Mouse (Mus musculus) embryonic facial prominence, embryonic 15.5 days (tissue): ENCODE measurements around the gene Tmem95. TPM values are rescaled to one million over a fixed set of nuclear protein-coding genes. Genes with fewer than 3 reads are reported as not detected.

Source experiments
- ATAC-seq: fragments of 200-750 bp; cut with Nextera tagmentation; 2 replicates; pipeline ENCODE4 v1.8.0; 2017; ENCODE audit warnings: low read depth, moderate TSS enrichment; ENCODE audit not compliant: insufficient number of reproducible peaks, low FRiP score, low TSS enrichment
- H3K27ac ChIP-seq: fragments of 300-500 bp; sonication (generic); replicated peaks from 2 replicates; pipeline ENCODE4 v1.5.1; 2015; ENCODE audit warnings: mild to moderate bottlenecking, inconsistent platforms
- H3K27me3 ChIP-seq: fragments of 300-500 bp; sonication (generic); 2 replicates; pipeline ENCODE4 v1.6.1; 2015; ENCODE audit warnings: inconsistent platforms
- H3K36me3 ChIP-seq: fragments of 300-500 bp; sonication (generic); 2 replicates; pipeline ENCODE4 v1.6.1; 2015; ENCODE audit warnings: mild to moderate bottlenecking, inconsistent platforms
- H3K4me1 ChIP-seq: fragments of 300-500 bp; sonication (generic); 2 replicates; pipeline ENCODE4 v1.6.1; 2015; ENCODE audit warnings: inconsistent platforms
- H3K4me2 ChIP-seq: fragments of 300-500 bp; sonication (generic); replicated peaks from 2 replicates; pipeline ENCODE4 v1.6.1; 2015; ENCODE audit warnings: mild to moderate bottlenecking, inconsistent platforms
- H3K4me3 ChIP-seq: fragments of 300-500 bp; sonication (generic); replicated peaks from 2 replicates; pipeline ENCODE4 v1.5.1; 2015; ENCODE audit warnings: mild to moderate bottlenecking, inconsistent platforms
- H3K9ac ChIP-seq: fragments of 300-500 bp; sonication (generic); 2 replicates; pipeline ENCODE4 v1.6.1; 2015; ENCODE audit warnings: inconsistent platforms
- H3K9me3 ChIP-seq: fragments of 300-500 bp; sonication (generic); replicated peaks from 2 replicates; pipeline ENCODE4 v1.6.1; 2016; ENCODE audit warnings: inconsistent platforms
- WGBS: fragments of 180-500 bp; shearing (Covaris S2); methylation state at CpG from one replicate; pipeline ENCODE4 v1.1.7; 2015; 5-methylcytosine and 5-hydroxymethylcytosine counted together
- polyA plus RNA-seq: library from polyadenylated mRNA; unstranded; fragments of >200 nt; fragmentation: Nextera tagmentation; extraction: Ambion mirVana; gene quantifications from 2 replicates; pipeline ENCODE4 v1.2.1, GENCODE M21; 2015

Tmem95 gene
- polyA plus RNA-seq, 1 experiment from 2014 or later, result 0.35 TPM

- Histone ChIP-seq H3K4me1 (0 out of 2 replicates have a peak, but pooled peaks cover 4% of the 10 kb centered on the region), H3K27ac (no peak overlapping the region), H3K4me2 (no peak overlapping the region), H3K4me3 (no peak overlapping the region), H3K36me3 (no peaks in the 10 kb centered on the region), H3K27me3 (no peaks in the 10 kb centered on the region), H3K9me3 (no peaks in the 10 kb centered on the region), H3K9ac (no peak overlapping the region)
- ATAC-seq, result no peak
- 65% methylated on average over 8 of the region's 8 CpGs for WGBS
Measured at GRCm38 (mm10) chr11:69886907-69887635, 9.3 kb upstream of the Tmem95 start.

GRCm38 (mm10) chr11:69884663-69885062 is 6.8 kb upstream of the Tmem95 start:
- Histone ChIP-seq H3K9ac (no peak overlapping the region), H3K27ac (no peak overlapping the region), H3K27me3 (no peaks in the 10 kb centered on the region), H3K4me3 (no peak overlapping the region), H3K9me3 (no peaks in the 10 kb centered on the region), H3K36me3 (no peaks in the 10 kb centered on the region), H3K4me1 (peaks cover 24% of the 10 kb centered on the region), H3K4me2 (no peak overlapping the region)
- WGBS, result 75% methylated on average over 8 of the region's 8 CpGs
- no peak for ATAC-seq

DNA sequence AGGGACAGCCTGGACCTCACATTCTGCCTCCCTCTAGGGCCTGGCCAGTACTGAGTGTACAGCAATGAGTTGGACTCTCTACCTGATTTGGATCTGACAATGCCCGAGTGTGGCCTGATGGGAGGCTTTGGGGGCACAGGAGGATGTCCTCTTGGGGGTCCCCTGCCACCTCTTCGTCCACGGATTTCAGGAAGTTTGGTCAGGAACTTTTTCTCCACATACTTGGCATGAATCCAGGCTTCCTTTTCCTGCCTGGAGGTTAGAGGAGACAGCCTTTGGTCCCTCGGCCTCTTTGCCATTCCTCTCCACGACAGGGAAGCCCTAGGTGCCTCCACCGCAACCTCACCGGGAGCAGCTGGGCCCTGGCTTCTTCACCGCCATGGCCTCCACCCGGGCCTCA is 6.4 kb upstream of the Tmem95 start:
- no peak overlapping the region for H3K9ac ChIP-seq
- H3K4me1 ChIP-seq, result peaks cover 28% of the 10 kb centered on the region
- no peaks in the 10 kb centered on the region for H3K9me3 ChIP-seq
- WGBS, result 70% methylated on average over 9 of the region's 9 CpGs
- H3K27me3 ChIP-seq, result no peaks in the 10 kb centered on the region
- no peak for ATAC-seq
- H3K4me3 ChIP-seq, result no peak overlapping the region
- no peaks in the 10 kb centered on the region for H3K36me3 ChIP-seq
- no peak overlapping the region for H3K4me2 ChIP-seq
- no peak overlapping the region; the same call in 1 of the 2 replicates for H3K27ac ChIP-seq

DNA sequence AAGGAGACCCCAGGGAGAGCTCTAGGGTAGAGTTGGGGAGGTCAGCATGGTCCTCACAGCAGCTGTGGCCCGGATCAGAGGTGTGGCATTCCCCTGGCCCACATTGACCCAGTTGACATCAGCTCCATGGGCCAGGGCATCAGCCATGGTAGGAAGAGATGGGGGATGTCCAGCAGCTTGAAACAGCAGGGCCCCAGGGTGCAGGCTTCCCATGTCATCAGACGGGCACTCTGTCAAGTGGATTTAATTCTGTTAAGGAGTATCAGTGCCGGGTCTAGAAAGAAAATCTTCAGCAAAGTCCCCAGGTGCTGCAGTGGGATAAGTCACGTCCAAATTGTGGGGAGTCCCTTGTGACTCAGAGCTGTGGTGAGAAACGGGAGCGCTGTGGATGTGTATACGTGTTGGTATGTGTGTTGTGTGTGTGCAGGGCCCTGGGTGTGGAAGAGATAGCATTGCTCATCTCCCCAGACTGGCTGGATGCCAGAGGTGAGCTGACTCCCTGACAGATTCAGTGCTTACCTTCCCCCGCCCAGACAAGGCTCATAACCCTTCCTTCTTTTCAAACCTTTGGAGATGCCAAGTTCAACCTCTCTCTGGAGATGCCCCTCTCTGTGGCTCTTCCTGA is 5.8 kb upstream of the Tmem95 start:
- no peaks in the 10 kb centered on the region for H3K36me3 ChIP-seq
- H3K9ac ChIP-seq, result no peak overlapping the region
- H3K27ac ChIP-seq, result peak overlapping the region; percentile 58; the same call in 1 of the 2 replicates
- WGBS, result 70% methylated on average over 8 of the region's 8 CpGs
- no peaks in the 10 kb centered on the region for H3K9me3 ChIP-seq
- H3K27me3 ChIP-seq, result no peaks in the 10 kb centered on the region
- H3K4me1 ChIP-seq, result peaks cover 34% of the 10 kb centered on the region
- H3K4me3 ChIP-seq, result no peak overlapping the region
- H3K4me2 ChIP-seq, result no peak overlapping the region
- ATAC-seq, result no peak

DNA sequence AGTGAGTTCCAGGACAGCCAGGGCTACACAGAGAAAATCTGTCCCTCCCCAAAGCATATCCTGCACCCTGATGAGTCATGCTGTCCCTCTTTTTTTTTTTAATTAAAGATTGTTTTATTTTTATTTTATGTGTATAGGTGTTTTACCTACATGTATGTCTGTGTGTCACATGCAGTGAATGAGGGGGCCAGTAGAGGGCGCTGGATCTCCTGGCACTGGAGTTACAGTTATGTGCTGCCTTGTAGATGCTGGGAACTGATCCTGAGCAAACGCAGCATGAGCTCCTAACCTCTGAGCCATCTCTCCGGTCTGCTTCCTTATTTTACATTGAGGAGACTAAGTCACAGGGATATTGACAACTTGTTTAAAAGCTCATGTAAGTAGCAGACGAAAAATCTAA is 5.2 kb upstream of the Tmem95 start:
- Histone ChIP-seq H3K4me3 (no peak overlapping the region), H3K27me3 (no peaks in the 10 kb centered on the region), H3K36me3 (no peaks in the 10 kb centered on the region), H3K9ac (no peak overlapping the region), H3K9me3 (no peaks in the 10 kb centered on the region), H3K27ac (peak overlapping the region; percentile 58; the same call in 1 of the 2 replicates), H3K4me2 (no peak overlapping the region), H3K4me1 (peaks cover 40% of the 10 kb centered on the region)
- WGBS, result 60% methylated on average over 4 of the region's 4 CpGs
- ATAC-seq, result no peak

- WGBS, result 57% methylated on average over 21 of the region's 21 CpGs
- ATAC-seq, result no peak
- Histone ChIP-seq H3K36me3 (no peaks in the 10 kb centered on the region), H3K4me1 (peaks cover 50% of the 10 kb centered on the region), H3K4me3 (peak overlapping the region; percentile 58), H3K9ac (peak overlapping the region; percentile 58; the same call in 1 of the 2 replicates), H3K27me3 (no peaks in the 10 kb centered on the region), H3K9me3 (no peaks in the 10 kb centered on the region), H3K4me2 (peak overlapping the region; percentile 88), H3K27ac (peak overlapping the region; percentile 94)
Measured at GRCm38 (mm10) chr11:69881787-69882670, 4.2 kb upstream of the Tmem95 start.

GRCm38 (mm10) chr11:69880853-69881603 is 3.2 kb upstream of the Tmem95 start, which contains the start of gene Kctd11:
TSS of gene Kctd11 (minus strand) at chr11:69881406.
- peak; percentile 85 for ATAC-seq
- under 1% methylated on average over 46 of the region's 46 CpGs for WGBS
- Histone ChIP-seq H3K27ac (peak within 1 kb of the TSS; percentile 94), H3K4me1 (peaks cover 60% of the 10 kb centered on the region), H3K27me3 (no peaks in the 10 kb centered on the region), H3K4me3 (peak within 1 kb of the TSS; percentile 58), H3K4me2 (peak within 1 kb of the TSS; percentile 88), H3K36me3 (no peaks in the 10 kb centered on the region), H3K9ac (peak within 1 kb of the TSS; percentile 58), H3K9me3 (no peaks in the 10 kb centered on the region)

DNA sequence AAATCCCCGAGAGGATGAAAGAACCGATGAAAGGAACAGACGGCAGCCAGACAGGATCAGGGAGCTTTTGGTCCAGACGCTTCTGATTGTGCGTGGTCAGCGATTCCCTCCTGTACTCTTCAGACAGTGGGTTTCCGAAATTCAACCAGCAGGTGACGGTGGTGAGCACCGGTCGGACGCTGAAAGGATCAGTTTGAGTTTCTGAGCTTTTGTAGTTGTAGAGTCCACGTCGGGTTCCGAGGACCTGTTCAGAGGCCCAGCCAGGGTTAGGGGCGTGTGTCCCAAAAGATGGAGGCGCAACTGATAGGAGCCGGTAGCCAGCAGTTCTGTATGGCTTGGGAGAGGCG is 2.7 kb upstream of the Tmem95 start:
- peaks cover 66% of the 10 kb centered on the region for H3K4me1 ChIP-seq
- no peaks in the 10 kb centered on the region for H3K36me3 ChIP-seq
- peak overlapping the region; percentile 88 for H3K4me2 ChIP-seq
- peak; percentile 30 for ATAC-seq
- H3K4me3 ChIP-seq, result peak overlapping the region; percentile 58
- H3K27ac ChIP-seq, result peak overlapping the region; percentile 94
- H3K27me3 ChIP-seq, result no peaks in the 10 kb centered on the region
- no peaks in the 10 kb centered on the region for H3K9me3 ChIP-seq
- WGBS, result under 1% methylated on average over 18 of the region's 18 CpGs
- peak overlapping the region; percentile 58 for H3K9ac ChIP-seq

DNA sequence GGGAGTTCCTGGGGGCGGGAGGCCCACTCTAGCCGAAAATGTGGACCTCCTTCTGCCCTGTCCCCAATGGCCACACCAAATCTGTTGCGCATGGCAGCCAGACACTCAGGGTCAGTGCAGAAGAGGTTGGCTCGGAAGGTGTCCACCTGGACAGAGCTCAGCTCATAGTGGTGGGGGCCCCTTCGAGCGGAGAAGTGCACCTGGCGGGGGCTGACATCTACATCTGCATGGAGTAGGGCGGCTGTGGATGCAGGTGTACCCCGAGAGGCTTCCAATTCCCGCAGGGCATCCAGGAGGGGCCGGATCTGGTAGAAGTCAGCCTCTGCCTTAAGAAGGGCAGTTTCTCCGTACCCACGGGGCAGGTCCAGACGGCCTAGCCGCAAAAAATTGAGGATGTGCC is 1.9 kb upstream of the Tmem95 start:
- peak overlapping the region; percentile 88 for H3K4me2 ChIP-seq
- ATAC-seq, result no peak
- peak overlapping the region; percentile 94 for H3K27ac ChIP-seq
- WGBS, result 53% methylated on average over 15 of the region's 15 CpGs
- H3K36me3 ChIP-seq, result no peaks in the 10 kb centered on the region
- no peaks in the 10 kb centered on the region for H3K9me3 ChIP-seq
- H3K9ac ChIP-seq, result peak overlapping the region; percentile 58; the same call in 1 of the 2 replicates
- H3K4me3 ChIP-seq, result peak overlapping the region; percentile 58
- H3K27me3 ChIP-seq, result no peaks in the 10 kb centered on the region
- peaks cover 69% of the 10 kb centered on the region for H3K4me1 ChIP-seq

- ATAC-seq, result no peak
- peak overlapping the region; percentile 88 for H3K4me2 ChIP-seq
- H3K36me3 ChIP-seq, result no peaks in the 10 kb centered on the region
- H3K9ac ChIP-seq, result no peak overlapping the region
- no peaks in the 10 kb centered on the region for H3K9me3 ChIP-seq
- H3K27ac ChIP-seq, result peak overlapping the region; percentile 94
- H3K4me1 ChIP-seq, result peaks cover 69% of the 10 kb centered on the region
- WGBS, result 85% methylated on average over 6 of the region's 6 CpGs
- peak overlapping the region; percentile 58 for H3K4me3 ChIP-seq
- no peaks in the 10 kb centered on the region for H3K27me3 ChIP-seq
Measured at GRCm38 (mm10) chr11:69878952-69879351, 1.1 kb upstream of the Tmem95 start.
